Mouse (Mus musculus): Measurements from ENCODE around the gene Gm11639. TPM values are rescaled to one million over a fixed set of nuclear protein-coding genes. Genes with fewer than 3 reads are reported as not detected.

Gm11639 gene
- polyA plus RNA-seq, 1 experiment from 2014 or later, result not detected

- H3K27ac ChIP-seq (ENCODE audit: low read length), result no peak overlapping the region
- peaks cover 2% of the 10 kb centered on the region; the same call in 1 of the 2 replicates for H3K4me1 ChIP-seq (ENCODE audit: control insufficient read depth, insufficient read depth, low read length)
- 0 out of 2 replicates have a peak, but pooled peaks cover 2% of the 10 kb centered on the region for H3K9me3 ChIP-seq (replicated peaks; ENCODE audit: control insufficient read depth, low read length, poor library complexity, severe bottlenecking)
- H3K9ac ChIP-seq (ENCODE audit: low read depth, low read length), result no peak overlapping the region
- no peaks in the 10 kb centered on the region for H3K36me3 ChIP-seq (ENCODE audit: control insufficient read depth, insufficient read depth, low read length)
- no peak for ATAC-seq
- H3K4me3 ChIP-seq (ENCODE audit: low read depth, low read length), result no peak overlapping the region
- H3K27me3 ChIP-seq (ENCODE audit: control insufficient read depth, insufficient read depth, low read depth, low read length), result no peaks in the 10 kb centered on the region
- no peak overlapping the region for H3K4me2 ChIP-seq (ENCODE audit: low read length)
Measured at GRCm38 (mm10) chr11:105158047-105158446, 472.5 kb downstream of the Gm11639 start.

GRCm38 (mm10) chr11:105159673-105160360 lies 474.3 kb downstream of the Gm11639 start:
- H3K4me2 ChIP-seq (ENCODE audit: low read length), result no peak overlapping the region
- H3K4me3 ChIP-seq (ENCODE audit: low read depth, low read length), result no peak overlapping the region
- ATAC-seq, result no peak
- no peaks in the 10 kb centered on the region for H3K27me3 ChIP-seq (ENCODE audit: control insufficient read depth, insufficient read depth, low read depth, low read length)
- H3K36me3 ChIP-seq (ENCODE audit: control insufficient read depth, insufficient read depth, low read length), result no peaks in the 10 kb centered on the region
- H3K9me3 ChIP-seq (replicated peaks; ENCODE audit: control insufficient read depth, low read length, poor library complexity, severe bottlenecking), result peaks cover 2% of the 10 kb centered on the region; the same call in 1 of the 2 replicates
- no peaks in the 10 kb centered on the region for H3K4me1 ChIP-seq (ENCODE audit: control insufficient read depth, insufficient read depth, low read length)
- no peak overlapping the region for H3K27ac ChIP-seq (ENCODE audit: low read length)
- no peak overlapping the region for H3K9ac ChIP-seq (ENCODE audit: low read depth, low read length)
- 68% methylated on average over 6 of the region's 6 CpGs for WGBS

GRCm38 (mm10) chr11:105161411-105161810 lies 475.9 kb downstream of the Gm11639 start:
- H3K4me3 ChIP-seq (ENCODE audit: low read depth, low read length), result no peak overlapping the region
- no peak overlapping the region for H3K9ac ChIP-seq (ENCODE audit: low read depth, low read length)
- no peaks in the 10 kb centered on the region for H3K4me1 ChIP-seq (ENCODE audit: control insufficient read depth, insufficient read depth, low read length)
- no peak overlapping the region for H3K4me2 ChIP-seq (ENCODE audit: low read length)
- peaks cover 6% of the 10 kb centered on the region; the same call in 1 of the 2 replicates for H3K9me3 ChIP-seq (replicated peaks; ENCODE audit: control insufficient read depth, low read length, poor library complexity, severe bottlenecking)
- H3K27ac ChIP-seq (ENCODE audit: low read length), result no peak overlapping the region
- WGBS, result 92% methylated on average over 2 of the region's 2 CpGs
- no peaks in the 10 kb centered on the region for H3K36me3 ChIP-seq (ENCODE audit: control insufficient read depth, insufficient read depth, low read length)
- no peaks in the 10 kb centered on the region for H3K27me3 ChIP-seq (ENCODE audit: control insufficient read depth, insufficient read depth, low read depth, low read length)
- ATAC-seq, result no peak

DNA sequence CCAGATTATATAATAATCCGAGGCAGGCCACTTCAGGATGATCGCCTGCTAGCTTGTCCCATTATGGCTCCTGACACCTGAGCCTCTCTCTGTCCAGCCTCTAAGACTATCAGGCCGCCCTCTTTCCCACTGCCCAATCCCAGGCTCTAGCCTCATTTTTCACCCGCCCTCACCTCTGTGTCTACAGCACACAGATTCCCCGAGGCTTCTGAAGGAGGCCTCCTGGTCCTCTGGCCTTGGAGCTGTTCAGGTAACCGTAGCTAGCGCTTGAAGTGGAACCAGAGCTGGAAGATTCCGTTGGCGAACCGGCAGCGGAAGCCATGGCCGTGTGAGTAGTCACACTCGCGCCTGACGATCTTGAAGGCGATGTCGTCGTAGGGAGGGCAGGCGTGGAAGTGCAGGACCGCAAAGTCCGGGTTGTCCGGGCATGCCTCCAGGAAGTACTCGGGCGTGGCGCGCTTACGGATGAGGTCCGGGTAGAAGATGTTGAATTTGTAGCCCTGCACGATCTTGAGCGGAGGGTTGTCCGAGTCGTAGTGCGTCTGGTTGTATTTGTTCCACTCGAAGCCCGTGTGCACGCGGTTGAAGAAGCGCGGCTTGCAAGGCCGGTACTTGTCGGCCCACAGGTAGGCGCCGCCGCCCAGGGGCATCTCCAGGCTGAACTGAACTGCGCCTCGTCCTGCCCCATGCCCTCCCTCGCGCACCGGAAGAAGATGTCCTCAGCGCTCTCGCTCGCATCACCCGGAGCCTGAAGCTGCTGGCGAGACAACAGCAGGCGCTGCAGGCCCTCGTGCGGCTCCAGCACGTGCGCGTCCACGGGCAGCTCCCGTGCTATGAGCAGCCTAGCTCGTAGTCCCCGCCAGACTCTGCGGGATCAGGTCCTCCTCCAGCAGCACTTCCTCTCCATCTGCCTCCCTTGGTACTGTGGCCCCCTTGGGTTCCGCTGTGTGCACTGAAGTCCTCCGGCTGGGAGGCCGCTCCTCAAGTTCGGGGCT lies 479.3 kb downstream of the Gm11639 start:
- WGBS, result 86% methylated on average over 69 of the region's 69 CpGs
- no peak overlapping the region for H3K4me3 ChIP-seq (ENCODE audit: low read depth, low read length)
- H3K4me1 ChIP-seq (ENCODE audit: control insufficient read depth, insufficient read depth, low read length), result no peaks in the 10 kb centered on the region
- H3K27ac ChIP-seq (ENCODE audit: low read length), result no peak overlapping the region
- H3K27me3 ChIP-seq (ENCODE audit: control insufficient read depth, insufficient read depth, low read depth, low read length), result no peaks in the 10 kb centered on the region
- no peak overlapping the region for H3K9ac ChIP-seq (ENCODE audit: low read depth, low read length)
- ATAC-seq, result no peak
- H3K4me2 ChIP-seq (ENCODE audit: low read length), result no peak overlapping the region
- no peaks in the 10 kb centered on the region for H3K36me3 ChIP-seq (ENCODE audit: control insufficient read depth, insufficient read depth, low read length)
- peaks cover 6% of the 10 kb centered on the region; the same call in 1 of the 2 replicates for H3K9me3 ChIP-seq (replicated peaks; ENCODE audit: control insufficient read depth, low read length, poor library complexity, severe bottlenecking)

DNA sequence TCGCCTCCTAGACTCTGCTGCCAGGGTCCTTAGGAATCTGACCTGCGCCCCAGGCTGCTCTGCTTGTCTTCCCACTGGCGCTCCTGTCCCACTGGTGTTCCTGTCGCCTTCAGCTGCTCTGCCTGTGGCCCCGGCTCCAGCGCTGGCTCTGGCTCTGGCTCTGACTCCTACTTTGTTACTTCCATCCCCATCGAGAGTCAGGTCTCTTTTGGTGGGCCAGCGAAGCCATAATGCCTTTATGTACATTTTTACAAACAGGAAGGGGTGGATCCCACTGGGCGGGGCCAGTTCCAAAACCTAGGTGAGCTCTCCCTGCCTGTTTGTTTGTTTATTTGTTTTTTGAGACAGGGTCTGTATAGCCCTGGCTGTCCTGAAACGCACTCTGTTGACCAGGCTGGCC lies 481.3 kb downstream of the Gm11639 start:
- Histone ChIP-seq H3K27ac (ENCODE audit: low read length) (no peak overlapping the region), H3K36me3 (ENCODE audit: control insufficient read depth, insufficient read depth, low read length) (no peaks in the 10 kb centered on the region), H3K4me2 (ENCODE audit: low read length) (no peak overlapping the region), H3K4me1 (ENCODE audit: control insufficient read depth, insufficient read depth, low read length) (no peaks in the 10 kb centered on the region), H3K9me3 (replicated peaks; ENCODE audit: control insufficient read depth, low read length, poor library complexity, severe bottlenecking) (peaks cover 6% of the 10 kb centered on the region; the same call in 1 of the 2 replicates), H3K9ac (ENCODE audit: low read depth, low read length) (no peak overlapping the region), H3K27me3 (ENCODE audit: control insufficient read depth, insufficient read depth, low read depth, low read length) (no peaks in the 10 kb centered on the region), H3K4me3 (ENCODE audit: low read depth, low read length) (no peak overlapping the region)
- no peak for ATAC-seq
- WGBS, result 92% methylated on average over 10 of the region's 10 CpGs

Other genes starting within 250 kb of the Gm11639 start
- 27.9 and 28.2 TPM in 2 replicates for gene Kansl1, start 216.8 kb upstream of the Gm11639 start, polyA plus RNA-seq (2015; fragmentation: Nextera tagmentation; extraction: Ambion mirVana)
- gene Cdc27, start 135.1 kb upstream of the Gm11639 start, polyA plus RNA-seq (2015; fragmentation: Nextera tagmentation; extraction: Ambion mirVana), result 32.3 and 37.2 TPM in 2 replicates
- 2.7 and 3.6 TPM in 2 replicates for gene Myl4, start 135.0 kb upstream of the Gm11639 start, polyA plus RNA-seq (2015; fragmentation: Nextera tagmentation; extraction: Ambion mirVana)
- 0.80 and 0.99 TPM in 2 replicates for gene Itgb3, start 77.7 kb upstream of the Gm11639 start, polyA plus RNA-seq (2015; fragmentation: Nextera tagmentation; extraction: Ambion mirVana)